Mouse (Mus musculus): ENCODE results near the gene Olfr1373.

The Olfr1373 gene

DNA sequence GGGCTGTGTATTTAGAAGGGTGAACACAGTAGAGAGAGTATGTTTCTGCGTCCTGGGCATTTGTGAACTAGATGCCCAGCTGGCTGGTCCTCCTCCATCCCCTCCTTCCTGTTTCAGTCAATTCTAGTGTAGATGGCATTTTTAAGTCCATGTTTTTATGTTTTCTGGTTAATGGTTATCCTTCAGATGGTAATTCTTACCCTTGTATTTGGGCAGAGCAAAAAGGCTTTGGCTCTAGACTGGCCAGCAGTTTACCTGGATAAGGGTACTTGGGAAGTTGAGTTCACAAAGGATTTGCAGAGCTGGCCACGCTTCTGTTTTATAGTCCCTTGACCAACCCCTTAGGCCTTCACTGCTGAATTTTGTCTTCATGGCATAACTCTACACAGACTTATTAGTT lies 39.3 kb downstream of the Olfr1373 start:
- DNase-seq (ENCODE audit: low spot score): no peak

DNA sequence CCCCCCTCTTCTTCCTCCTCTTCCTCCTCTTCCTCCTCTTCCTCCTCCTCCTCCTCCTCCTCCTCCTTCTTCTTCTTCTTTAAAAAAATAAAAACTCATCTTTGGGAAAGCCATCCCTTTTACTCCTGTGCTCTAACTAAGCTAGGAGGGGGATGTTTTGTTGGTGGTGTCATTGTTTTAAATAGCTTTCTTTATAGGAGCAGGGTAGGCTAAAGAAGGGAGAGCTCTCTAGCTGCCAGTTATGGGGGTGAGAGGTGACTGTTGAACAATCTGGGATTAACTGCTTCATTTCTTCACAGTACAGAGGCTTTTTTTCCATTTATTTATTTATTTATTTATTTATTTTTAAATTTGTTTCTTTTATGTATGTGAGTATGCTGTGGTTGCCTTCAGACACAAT lies 39.8 kb downstream of the Olfr1373 start:
- DNase-seq (ENCODE audit: low spot score): no peak

DNA sequence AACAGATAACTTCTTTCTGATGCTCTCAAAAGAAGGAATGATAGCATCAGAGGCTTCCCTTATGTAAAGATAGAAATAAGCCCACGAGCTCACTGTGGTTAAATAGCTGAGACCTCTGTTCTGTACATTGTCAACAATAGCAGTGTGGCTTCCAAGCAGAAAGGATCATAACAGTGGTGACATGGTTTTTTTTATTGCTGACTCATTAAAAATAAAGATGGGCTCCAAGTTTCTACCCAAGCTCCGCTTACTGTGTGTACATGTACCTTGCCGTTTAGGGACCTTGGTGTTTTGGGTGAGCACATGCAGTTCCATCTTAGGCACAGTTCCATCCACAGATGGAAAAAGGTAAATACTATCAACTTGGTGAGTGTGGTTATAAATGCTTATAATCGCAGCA lies 42.4 kb downstream of the Olfr1373 start:
- DNase-seq (ENCODE audit: low spot score): no peak

DNA sequence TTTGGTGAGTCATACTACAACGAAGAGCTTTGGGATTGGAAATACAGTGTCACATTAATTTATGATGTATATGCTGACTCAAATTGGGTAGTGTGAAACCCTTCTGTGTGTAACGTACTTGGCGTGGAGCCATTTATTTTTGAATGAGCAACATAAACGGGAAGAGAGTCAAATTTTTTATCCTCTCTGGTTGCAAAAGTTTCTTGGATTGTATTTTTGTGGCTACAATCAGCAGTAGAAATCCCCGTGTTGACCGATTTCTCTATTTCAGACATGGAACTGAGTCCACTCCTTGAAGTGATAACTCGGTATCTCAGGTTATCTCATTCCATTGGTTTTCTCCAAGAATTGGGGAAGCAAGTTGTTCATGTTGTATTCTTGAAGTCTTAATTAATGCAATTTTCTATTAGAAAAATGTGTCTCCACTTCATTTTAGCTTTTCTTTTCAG lies 45.5 kb downstream of the Olfr1373 start:
- DNase-seq (ENCODE audit: low spot score): no peak

DNA sequence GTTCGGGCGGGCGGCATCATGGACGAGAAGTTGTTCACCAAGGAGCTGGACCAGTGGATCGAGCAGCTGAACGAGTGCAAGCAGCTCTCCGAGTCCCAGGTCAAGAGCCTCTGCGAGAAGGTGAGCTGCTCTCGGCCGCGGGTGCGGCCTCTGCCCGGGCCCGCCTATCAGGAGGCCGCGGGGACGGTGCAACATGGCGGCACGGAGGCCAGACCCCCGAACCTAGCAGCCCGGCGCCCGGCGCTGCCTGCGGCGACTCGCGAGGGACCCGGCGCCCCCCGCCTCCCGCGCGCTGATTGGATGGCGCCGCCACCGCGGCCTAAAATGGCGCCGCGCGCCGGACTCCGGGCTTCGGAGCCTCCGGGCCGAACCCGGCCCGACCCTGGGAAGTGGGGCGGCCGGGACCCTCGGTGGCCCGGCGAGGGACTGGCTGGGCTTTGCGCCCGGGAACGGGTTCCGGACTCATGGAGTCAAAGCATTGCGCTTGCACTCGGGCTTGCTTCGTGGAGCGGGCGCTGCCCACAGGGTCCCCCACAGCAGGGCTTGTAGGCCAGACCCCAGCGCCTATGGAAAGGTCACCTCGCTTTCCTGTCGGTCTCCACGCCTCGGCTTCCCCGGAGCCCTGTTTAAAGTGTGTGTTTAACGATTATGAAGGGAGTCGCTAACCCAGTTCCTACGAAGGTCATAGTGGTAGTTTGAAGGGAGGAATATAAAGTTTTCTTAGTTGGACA lies 46.1 kb downstream of the Olfr1373 start:
- peak; percentile 76 for DNase-seq (ENCODE audit: low spot score)

DNA sequence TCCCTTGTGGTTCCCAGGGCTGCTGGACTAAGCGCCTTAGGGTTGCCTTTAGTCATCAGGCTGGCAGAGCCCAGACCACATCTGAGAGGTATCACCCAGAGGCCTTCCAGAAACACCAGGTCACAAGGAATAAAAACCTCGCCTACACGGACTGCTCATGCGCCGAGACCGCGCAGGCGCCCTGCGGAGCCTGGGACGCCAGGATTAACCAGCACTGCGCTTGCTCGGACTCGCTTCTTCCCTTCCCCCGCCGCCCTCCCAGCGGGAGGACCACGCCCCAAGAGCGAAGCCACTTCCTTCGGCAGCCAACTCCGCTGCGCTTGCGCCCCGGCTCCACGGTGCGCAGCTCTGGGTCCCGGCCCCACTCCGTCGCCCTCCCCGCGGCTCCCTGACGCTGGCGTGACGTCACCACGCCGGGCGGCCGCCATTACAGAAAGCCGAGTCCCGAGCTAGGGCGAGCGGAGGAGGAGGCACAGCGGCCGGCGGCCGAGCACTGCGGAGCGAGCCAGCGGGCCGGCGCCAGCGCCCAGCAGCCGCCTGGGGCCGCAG lies 46.9 kb downstream of the Olfr1373 start, which contains the start of gene Ppp2ca:
Gene Ppp2ca, plus strand, starts transcription at position 284 of the 549 bp plus-strand sequence.
- DNase-seq (ENCODE audit: low spot score): peak; percentile 99

DNA sequence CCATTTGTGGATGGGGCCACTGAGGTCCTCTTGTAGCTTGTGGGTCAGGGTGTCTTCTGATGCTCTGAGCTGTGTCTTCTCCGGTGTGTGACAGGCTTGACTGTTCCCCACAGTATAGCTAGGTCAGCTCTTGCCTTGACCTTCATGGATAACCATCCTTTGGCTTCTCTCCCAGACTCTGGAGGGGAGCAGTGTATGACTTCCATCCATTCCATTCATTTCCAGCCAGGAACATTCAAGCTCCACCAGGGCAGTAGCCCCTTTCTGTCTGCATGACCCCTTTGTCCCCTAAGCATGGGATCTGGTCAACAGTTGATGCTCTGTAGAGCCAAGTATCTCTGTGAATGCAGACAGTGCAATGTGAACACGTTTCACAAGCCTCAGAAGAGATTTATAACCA lies 47.7 kb downstream of the Olfr1373 start:
- DNase-seq (ENCODE audit: low spot score): no peak

DNA sequence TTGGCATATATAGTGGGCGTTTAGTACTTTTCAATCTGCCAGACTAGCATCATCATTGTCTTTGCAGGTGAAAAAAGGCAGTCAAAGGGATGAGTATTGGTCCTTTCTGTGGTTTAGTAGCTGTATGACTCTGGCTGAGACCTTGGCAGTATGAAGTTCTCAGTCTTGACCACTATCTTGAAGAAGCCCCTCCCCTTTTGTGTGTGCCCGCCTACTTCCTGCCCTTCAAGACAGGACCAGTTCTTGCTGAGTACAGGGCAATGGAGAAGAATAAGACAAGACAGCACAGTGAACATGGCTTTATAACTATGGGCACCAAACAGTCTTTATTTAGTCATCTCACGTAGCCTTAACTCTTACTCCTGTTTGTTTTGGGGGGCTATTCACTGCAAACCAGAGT lies 48.3 kb downstream of the Olfr1373 start:
- no peak for DNase-seq (ENCODE audit: low spot score)
